Mouse (Mus musculus) ES-Bruce4 (cell line): ENCODE measurements around the gene Thy1. TPM values are rescaled to one million over a fixed set of nuclear protein-coding genes. Genes with fewer than 3 reads are reported as not detected.

Experiments used
- H3K27ac ChIP-seq: 2 replicates; pipeline ENCODE4 v1.5.1; 2012; ENCODE audit warnings: low read length, inconsistent platforms; ENCODE audit not compliant: insufficient read depth
- H3K27me3 ChIP-seq: 2 replicates; pipeline ENCODE4 v1.6.1; 2012; ENCODE audit warnings: mild to moderate bottlenecking, low read length, inconsistent platforms; ENCODE audit not compliant: control insufficient read depth, poor library complexity, insufficient read depth, severe bottlenecking
- H3K36me3 ChIP-seq: 2 replicates; pipeline ENCODE4 v1.6.1; 2012; ENCODE audit warnings: inconsistent platforms, mild to moderate bottlenecking, low read length, moderate library complexity; ENCODE audit not compliant: control insufficient read depth, poor library complexity, insufficient read depth, severe bottlenecking
- H3K4me1 ChIP-seq: one replicate; pipeline ENCODE4 v1.8.1; 2011; ENCODE audit warnings: low read length; ENCODE audit not compliant: control insufficient read depth, insufficient read depth
- H3K4me3 ChIP-seq: 2 replicates; pipeline ENCODE4 v1.5.1; 2011; ENCODE audit warnings: low read depth, mild to moderate bottlenecking, low read length
- H3K9ac ChIP-seq: 2 replicates; pipeline ENCODE4 v1.6.1; 2012; ENCODE audit warnings: low read depth, mild to moderate bottlenecking, inconsistent platforms; ENCODE audit not compliant: poor library complexity, severe bottlenecking
- H3K9me3 ChIP-seq: replicated peaks from 2 replicates; pipeline ENCODE4 v1.6.1; 2012; ENCODE audit warnings: mild to moderate bottlenecking, low read length, inconsistent platforms; ENCODE audit not compliant: control insufficient read depth, poor library complexity, insufficient read depth, severe bottlenecking
- CTCF ChIP-seq: IDR thresholded peaks from one replicate; pipeline ENCODE4 v1.8.1; 2011; ENCODE audit warnings: low read depth, low read length
- EP300 ChIP-seq: IDR thresholded peaks from 2 replicates; pipeline ENCODE4 v1.6.1; 2011; ENCODE audit warnings: low read depth, low read length; ENCODE audit not compliant: insufficient read depth
- POLR2A ChIP-seq: IDR thresholded peaks from one replicate; pipeline ENCODE4 v1.8.1; 2011; ENCODE audit warnings: low read length; ENCODE audit not compliant: insufficient read depth
- polyA plus RNA-seq: library from polyadenylated mRNA; stranded (reverse); fragments of >200 nt; gene quantifications from 2 replicates; pipeline ENCODE4 v1.2.4, GENCODE M21; 2011; ENCODE audit warnings: low read depth; ENCODE audit not compliant: missing spikeins, insufficient read depth, insufficient read length

Thy1 gene
- polyA plus RNA-seq, 1 experiment, result 15.4 TPM

DNA sequence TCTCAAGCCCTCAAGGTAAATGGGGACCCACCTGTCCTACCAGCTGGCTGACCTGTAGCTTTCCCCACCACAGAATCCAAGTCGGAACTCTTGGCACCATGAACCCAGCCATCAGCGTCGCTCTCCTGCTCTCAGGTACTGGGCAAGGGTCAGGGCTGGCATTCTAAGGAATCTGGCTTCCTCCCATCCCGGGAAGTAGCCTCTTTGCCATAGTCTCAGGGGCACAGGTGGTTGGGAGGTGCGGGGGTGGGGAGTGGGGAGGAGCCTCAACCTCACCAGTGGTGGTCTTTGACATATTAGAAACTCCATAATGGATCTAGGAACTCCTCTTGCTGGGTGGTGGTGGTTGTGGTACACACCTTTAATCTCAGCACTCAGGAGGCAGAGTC, 2.7 kb downstream of the Thy1 start:
- Histone ChIP-seq H3K36me3 (no peaks in the 10 kb centered on the region), H3K4me1 (peaks cover 2% of the 10 kb centered on the region), H3K9me3 (no peaks in the 10 kb centered on the region), H3K27me3 (no peaks in the 10 kb centered on the region), H3K4me3 (no peak overlapping the region), H3K9ac (no peak overlapping the region), H3K27ac (no peak overlapping the region)
- no peak for TF ChIP-seq CTCF

DNA sequence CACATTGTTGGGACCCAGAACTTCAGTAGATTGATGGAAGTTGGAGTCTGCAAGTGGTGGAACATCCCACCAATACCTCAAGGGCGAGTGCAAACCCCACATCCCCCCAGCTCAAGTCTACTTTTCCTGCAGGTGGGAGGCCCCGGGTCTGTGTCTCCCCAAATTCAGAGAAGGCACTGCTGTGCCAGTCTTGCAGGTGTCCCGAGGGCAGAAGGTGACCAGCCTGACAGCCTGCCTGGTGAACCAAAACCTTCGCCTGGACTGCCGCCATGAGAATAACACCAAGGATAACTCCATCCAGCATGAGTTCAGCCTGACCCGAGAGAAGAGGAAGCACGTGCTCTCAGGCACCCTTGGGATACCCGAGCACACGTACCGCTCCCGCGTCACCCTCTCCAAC, 3.2 kb downstream of the Thy1 start:
- H3K4me1 ChIP-seq, result peaks cover 2% of the 10 kb centered on the region
- H3K9me3 ChIP-seq, result no peaks in the 10 kb centered on the region
- no peak overlapping the region for H3K27ac ChIP-seq
- H3K36me3 ChIP-seq, result no peaks in the 10 kb centered on the region
- TF ChIP-seq EP300, result no peak
- TF ChIP-seq CTCF, result no peak
- TF ChIP-seq POLR2A, result no peak
- H3K9ac ChIP-seq, result no peak overlapping the region
- H3K27me3 ChIP-seq, result no peaks in the 10 kb centered on the region
- H3K4me3 ChIP-seq, result no peak overlapping the region

DNA sequence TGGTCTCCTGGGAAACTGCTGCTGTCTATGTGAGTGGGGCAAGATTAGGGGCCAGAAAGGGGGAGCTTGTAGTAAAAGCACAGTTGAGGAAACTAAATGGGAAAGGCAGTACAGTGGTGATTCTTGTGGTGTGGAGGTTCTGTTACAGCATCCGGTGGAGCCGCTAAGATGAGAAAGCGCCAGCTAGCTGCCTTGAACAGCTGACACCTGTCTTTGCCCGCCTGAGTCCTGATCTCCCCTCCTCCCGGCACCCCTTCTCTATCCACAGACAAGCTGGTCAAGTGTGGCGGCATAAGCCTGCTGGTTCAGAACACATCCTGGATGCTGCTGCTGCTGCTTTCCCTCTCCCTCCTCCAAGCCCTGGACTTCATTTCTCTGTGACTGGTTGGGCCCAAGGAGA, 3.9 kb downstream of the Thy1 start:
- peaks cover 2% of the 10 kb centered on the region for H3K4me1 ChIP-seq
- H3K4me3 ChIP-seq, result no peak overlapping the region
- no peaks in the 10 kb centered on the region for H3K36me3 ChIP-seq
- H3K9me3 ChIP-seq, result no peaks in the 10 kb centered on the region
- H3K27me3 ChIP-seq, result no peaks in the 10 kb centered on the region
- H3K27ac ChIP-seq, result no peak overlapping the region
- TF ChIP-seq EP300 (no peak), CTCF (no peak), POLR2A (no peak)
- no peak overlapping the region for H3K9ac ChIP-seq

DNA sequence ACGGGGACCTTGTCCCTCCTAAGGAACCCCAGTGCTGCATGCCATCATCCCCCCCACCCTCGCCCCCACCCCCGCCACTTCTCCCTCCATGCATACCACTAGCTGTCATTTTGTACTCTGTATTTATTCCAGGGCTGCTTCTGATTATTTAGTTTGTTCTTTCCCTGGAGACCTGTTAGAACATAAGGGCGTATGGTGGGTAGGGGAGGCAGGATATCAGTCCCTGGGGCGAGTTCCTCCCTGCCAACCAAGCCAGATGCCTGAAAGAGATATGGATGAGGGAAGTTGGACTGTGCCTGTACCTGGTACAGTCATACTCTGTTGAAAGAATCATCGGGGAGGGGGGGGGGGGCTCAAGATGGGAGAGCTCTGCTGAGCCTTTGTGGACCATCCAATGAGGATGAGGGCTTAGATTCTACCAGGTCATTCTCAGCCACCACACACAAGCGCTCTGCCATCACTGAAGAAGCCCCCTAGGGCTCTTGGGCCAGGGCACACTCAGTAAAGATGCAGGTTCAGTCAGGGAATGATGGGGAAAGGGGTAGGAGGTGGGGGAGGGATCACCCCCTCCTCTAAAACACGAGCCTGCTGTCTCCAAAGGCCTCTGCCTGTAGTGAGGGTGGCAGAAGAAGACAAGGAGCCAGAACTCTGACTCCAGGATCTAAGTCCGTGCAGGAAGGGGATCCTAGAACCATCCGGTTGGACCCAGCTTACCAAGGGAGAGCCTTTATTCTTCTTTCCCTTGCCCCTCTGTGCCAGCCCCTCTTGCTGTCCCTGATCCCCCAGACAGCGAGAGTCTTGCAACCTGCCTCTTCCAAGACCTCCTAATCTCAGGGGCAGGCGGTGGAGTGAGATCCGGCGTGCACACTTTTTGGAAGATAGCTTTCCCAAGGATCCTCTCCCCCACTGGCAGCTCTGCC, 4.6 kb downstream of the Thy1 start:
- no peak for TF ChIP-seq CTCF
- no peak for TF ChIP-seq EP300
- no peak for TF ChIP-seq POLR2A
- Histone ChIP-seq H3K9ac (no peak overlapping the region), H3K4me3 (no peak overlapping the region), H3K27ac (no peak overlapping the region), H3K36me3 (no peaks in the 10 kb centered on the region), H3K27me3 (no peaks in the 10 kb centered on the region), H3K9me3 (no peaks in the 10 kb centered on the region), H3K4me1 (peaks cover 2% of the 10 kb centered on the region)

DNA sequence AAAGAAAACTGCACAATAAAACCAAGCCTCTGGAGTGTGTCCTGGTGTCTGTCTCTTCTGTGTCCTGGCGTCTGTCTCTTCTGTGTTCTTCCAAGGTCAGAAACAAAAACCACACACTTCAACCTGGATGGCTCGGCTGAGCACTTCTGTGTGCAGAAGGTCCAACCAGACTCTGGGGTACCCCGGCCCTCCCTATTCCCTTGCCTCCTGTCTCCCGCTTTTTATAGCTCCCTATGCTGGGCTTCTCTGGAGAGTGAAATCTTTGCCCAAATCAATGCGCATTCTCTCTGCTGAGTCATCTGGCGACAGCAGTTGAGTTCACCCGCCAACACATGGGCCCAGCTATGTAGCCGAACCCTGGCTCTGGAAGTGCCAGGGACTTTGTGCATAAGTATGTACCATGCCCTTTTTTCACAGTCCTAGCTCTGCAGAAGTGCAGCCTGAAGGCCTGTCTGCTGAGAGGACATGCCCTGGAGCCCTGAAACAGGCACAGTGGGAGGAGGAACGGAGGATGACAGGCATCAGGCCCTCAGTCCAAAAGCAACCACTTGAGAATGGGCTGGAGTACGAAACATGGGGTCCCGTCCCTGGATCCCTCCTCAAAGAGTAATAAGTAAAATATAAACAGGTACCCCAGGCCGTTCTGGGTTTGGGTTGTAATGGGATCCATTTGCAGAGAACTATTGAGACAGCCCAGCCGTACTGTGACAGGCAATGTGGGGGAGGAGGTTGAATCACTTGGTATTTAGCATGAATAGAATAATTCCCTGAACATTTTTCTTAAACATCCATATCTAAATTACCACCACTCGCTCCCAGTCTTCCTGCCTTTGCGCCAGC, 5.6 kb downstream of the Thy1 start:
- Histone ChIP-seq H3K4me3 (no peak overlapping the region), H3K27me3 (no peaks in the 10 kb centered on the region), H3K27ac (no peak overlapping the region), H3K9ac (no peak overlapping the region), H3K9me3 (no peaks in the 10 kb centered on the region), H3K36me3 (no peaks in the 10 kb centered on the region), H3K4me1 (peaks cover 2% of the 10 kb centered on the region)
- TF ChIP-seq POLR2A, result no peak
- no peak for TF ChIP-seq EP300
- TF ChIP-seq CTCF, result no peak
